Mouse (Mus musculus) thymus, postnatal 36 days (tissue): Measurements from ENCODE around the gene Stambp.
"Not testable (repeated sequence)": the region's sequence is repeated elsewhere in the genome, so short reads cannot be mapped to it uniquely, and the experiment has no call there.

ENCODE experiments used
- DNase-seq, 2 experiments: peaks; one replicate each; pipeline ENCODE4 v3.0.0; 2022; ENCODE audit warnings: mixed read lengths in 2 of 2

Gene Stambp

GRCm38 (mm10) chr6:83572671-83573070 is at the start of gene Stambp:
TSS of gene Stambp (minus strand) at chr6:83572729.
- peak; percentile 14 to 28 for DNase-seq

DNA sequence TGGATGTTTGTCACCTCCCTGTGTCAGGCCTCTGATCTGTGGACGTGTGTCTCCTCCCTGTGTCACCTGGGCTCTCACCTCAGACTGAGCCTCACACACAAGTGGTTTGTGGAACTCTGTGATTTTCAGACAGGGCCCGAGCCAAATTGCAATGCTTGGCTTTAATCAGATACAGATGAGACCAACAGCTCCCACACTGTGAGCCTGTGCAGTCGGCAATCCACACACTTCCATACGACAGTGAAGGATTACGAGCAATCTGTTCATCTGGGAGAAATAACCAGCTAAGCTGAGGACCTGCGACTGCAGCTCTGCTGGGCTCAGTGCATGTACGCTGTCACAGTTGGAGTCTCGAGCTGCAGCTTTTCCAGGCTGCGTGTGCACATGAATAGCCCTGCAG is 47.4 kb upstream of the Stambp start:
- DNase-seq, result no peak

- DNase-seq, result no peak
Measured at GRCm38 (mm10) chr6:83617581-83618335, 45.2 kb upstream of the Stambp start.

GRCm38 (mm10) chr6:83616512-83616911 is 44.0 kb upstream of the Stambp start:
- peak in 1 of 2 experiments; percentile 10 for DNase-seq

- no peak for DNase-seq
Measured at GRCm38 (mm10) chr6:83614469-83614868, 41.9 kb upstream of the Stambp start.

DNA sequence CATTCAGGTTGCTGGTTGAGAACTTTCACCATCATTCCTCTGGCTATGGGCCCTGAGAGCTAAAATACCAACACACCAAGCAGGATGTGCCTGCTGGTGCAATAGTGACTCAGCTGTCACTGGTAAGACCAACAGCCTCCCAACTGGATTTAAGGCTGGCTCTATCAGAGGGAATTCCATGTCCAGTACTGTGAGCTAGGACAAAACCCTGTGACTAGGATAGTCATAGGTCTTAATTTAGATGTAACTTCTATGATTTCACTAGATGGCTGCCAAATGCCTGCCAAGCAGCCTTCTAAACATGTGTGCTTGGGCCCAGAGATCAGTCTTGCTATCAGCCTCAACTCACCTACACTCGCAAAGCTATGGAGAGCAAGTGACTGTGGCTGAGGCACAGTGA is 40.4 kb upstream of the Stambp start:
- DNase-seq, result no peak

GRCm38 (mm10) chr6:83599636-83600174 is 27.2 kb upstream of the Stambp start:
- DNase-seq, result no peak

GRCm38 (mm10) chr6:83599060-83599550 is 26.6 kb upstream of the Stambp start:
- no peak for DNase-seq

DNA sequence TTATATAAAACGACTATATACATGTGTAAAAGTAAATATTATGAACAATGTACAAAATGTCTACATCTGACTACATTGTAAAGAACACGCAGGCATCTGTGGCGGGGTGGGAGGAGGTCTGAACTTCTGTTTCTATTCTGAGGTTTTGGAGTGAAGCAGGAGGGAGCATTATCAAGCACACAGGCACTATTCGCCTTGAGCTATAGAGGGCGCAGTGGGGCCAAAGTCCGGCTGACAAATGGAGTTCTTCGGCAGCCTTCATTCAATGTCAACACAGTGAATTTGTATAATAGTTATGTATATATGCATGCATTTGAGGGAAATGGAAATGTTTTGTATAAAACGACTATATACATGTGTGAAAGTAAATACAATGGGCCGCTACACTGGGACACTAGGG is 26.1 kb upstream of the Stambp start:
- peak; percentile 57 to 66 for DNase-seq

DNA sequence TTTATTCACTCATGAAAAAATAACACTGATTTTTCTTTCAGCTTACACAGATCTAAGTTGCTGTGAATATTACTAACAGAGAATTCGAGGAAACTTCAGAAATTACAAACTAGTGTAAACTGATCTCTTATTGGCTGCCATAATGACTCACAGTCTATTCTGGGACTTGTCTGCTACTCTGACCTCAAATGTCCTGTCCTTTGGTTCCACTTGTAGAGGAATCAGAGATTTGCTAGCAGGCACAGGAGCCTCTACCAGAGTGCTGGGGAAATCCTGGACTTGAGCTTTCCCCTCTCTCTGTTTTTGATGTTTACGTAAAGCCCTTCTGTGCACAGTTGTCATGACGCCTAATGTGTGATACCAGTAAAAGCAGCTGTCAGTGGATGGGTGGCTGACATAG is 25.5 kb upstream of the Stambp start:
- no peak for DNase-seq

DNA sequence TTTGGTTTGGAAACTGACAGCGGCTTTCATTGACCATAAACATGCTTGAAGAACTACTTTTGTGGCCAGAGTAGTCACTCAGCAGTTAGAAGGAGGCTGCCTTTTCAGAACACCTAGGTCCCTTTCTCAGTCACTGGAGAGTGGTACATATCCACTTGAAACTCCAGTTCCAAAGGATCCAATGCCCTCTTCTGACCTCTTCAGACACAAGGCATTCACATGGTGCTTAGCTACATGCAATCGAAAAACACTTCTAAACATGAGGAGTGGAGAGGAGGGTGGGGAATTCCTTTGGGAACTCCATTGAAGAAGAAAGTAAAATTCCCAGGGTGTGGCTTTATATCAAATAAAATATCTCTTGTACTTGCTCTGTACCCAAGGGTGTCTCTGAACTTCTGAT is 22.5 kb upstream of the Stambp start:
- no peak for DNase-seq

- no peak for DNase-seq
Measured at GRCm38 (mm10) chr6:83593896-83594295, 21.4 kb upstream of the Stambp start.

GRCm38 (mm10) chr6:83592051-83592450 is 19.5 kb upstream of the Stambp start:
- no peak for DNase-seq

DNA sequence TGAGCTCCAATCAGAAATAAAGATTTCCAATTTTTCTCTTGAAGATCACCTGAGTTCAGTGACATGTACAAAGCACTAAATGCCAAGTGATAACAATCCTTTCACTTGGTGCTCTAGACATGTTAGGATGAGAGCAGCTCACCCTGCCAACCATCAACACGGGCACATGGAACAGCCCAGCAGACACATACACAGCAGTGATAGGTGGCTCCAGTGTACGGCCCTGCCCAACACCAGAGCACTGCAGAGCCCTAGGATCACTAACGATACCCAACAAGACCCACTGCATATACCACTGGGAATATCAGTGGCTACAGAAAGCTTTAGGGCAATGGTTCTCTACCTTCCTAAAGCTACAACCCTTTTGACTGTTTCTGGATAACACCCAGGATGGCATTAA is 17.8 kb upstream of the Stambp start:
- DNase-seq, result no peak

GRCm38 (mm10) chr6:83587191-83587590 is 14.7 kb upstream of the Stambp start:
- not testable (repeated sequence) for DNase-seq

- not testable (repeated sequence) for DNase-seq
Measured at GRCm38 (mm10) chr6:83585328-83585727, 12.8 kb upstream of the Stambp start.

GRCm38 (mm10) chr6:83583591-83583990 is 11.1 kb upstream of the Stambp start:
- DNase-seq, result no peak

- DNase-seq, result peak in 1 of 2 experiments; percentile 32
Measured at GRCm38 (mm10) chr6:83582938-83583270, 10.4 kb upstream of the Stambp start.

DNA sequence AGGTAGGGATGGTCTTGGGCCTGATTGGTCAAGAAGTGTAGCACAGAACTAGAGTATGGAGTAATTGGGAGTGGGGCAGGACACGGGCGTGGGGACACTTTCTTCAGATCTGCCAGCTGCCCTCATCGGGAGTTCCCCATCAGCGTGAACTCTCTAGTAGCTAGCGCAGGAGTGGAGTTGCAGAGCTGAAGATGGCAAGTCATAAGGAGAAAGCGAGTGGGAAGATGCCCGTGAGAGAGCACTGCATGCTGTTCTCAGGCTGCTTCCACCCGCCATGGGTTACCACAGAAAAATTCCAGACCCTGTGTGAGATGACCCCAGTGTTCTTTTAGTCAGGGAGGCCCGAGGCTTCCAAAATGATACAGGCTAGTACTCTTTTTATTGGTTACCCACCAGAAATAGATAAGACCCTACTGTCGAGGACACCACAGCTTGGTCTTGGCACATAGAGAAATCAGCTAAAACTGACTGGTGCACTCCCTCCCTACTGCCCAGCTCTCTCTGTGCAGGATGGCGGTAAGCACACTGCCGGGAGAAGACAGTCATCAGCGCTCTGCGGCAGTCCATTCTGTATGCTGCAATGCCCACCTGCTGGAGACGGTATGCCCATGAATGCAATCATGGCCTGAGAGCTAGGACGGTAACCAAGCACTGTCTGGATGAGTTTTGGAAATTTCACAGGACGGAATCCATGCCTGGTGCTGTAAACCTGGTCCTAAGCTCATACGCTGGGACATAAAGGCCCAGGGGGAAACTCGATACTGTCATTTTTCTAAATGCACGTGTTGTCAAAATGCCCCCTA is 9.8 kb upstream of the Stambp start:
- DNase-seq, result no peak

GRCm38 (mm10) chr6:83577534-83577933 is 5.0 kb upstream of the Stambp start:
- no peak for DNase-seq

DNA sequence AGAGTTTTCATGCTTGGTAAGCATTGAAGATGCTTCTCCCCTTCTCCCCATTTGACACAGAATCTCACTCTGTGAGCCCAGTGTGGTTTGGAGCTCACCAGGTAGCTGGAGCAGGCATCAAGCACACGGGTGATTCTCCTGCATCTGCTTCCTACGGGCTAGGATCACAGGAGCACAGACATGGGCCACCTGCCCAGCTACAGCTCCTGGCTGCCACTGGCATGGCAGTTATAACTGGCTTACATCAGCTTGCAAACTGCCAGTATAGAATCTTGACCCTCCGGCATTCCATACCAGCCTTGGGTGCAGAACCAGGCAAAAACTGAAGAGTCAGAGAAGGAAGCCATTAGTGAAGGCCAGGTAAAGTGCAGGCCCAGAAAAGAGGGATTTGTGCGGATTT is 3.1 kb upstream of the Stambp start:
- no peak for DNase-seq

- peak; percentile 84 to 88 for DNase-seq
Measured at GRCm38 (mm10) chr6:83571840-83572667, 475 bp downstream of the Stambp start.
